Mouse (Mus musculus): ENCODE data around the gene Pate4. TPM values are rescaled to one million over a fixed set of nuclear protein-coding genes. Genes with fewer than 3 reads are reported as not detected.
"Not testable (repeated sequence)": the region's sequence is repeated elsewhere in the genome, so short reads cannot be mapped to it uniquely, and the experiment has no call there.

Pate4 gene
- not detected for total RNA-seq (2021)
- long read RNA-seq, experiment 1 = 0 reads
- long read RNA-seq, experiment 2 = 0 reads

- DNase-seq (ENCODE audit: low spot score in 2 of 2) = no peak
Measured at GRCm38 (mm10) chr9:35611841-35612240, at the start of gene Pate4. TSS of gene Pate4 (minus strand) at chr9:35611941.

- DNase-seq (ENCODE audit: low spot score in 2 of 2) = no peak
Measured at GRCm38 (mm10) chr9:35648102-35648501, 36.4 kb upstream of the Pate4 start, which contains the start of gene Pate3. TSS of gene Pate3 (minus strand) at chr9:35648202.

GRCm38 (mm10) chr9:35632981-35633380 lies 21.2 kb upstream of the Pate4 start:
- no peak for DNase-seq (ENCODE audit: low spot score in 2 of 2)

- DNase-seq (ENCODE audit: low spot score in 2 of 2) = not testable (repeated sequence)
Measured at GRCm38 (mm10) chr9:35616784-35617183, 5.0 kb upstream of the Pate4 start.

GRCm38 (mm10) chr9:35614005-35614404 lies 2.3 kb upstream of the Pate4 start:
- no peak for DNase-seq (ENCODE audit: low spot score in 2 of 2)

- DNase-seq (ENCODE audit: low spot score in 2 of 2) = no peak
Measured at GRCm38 (mm10) chr9:35607647-35608405, 3.9 kb downstream of the Pate4 start.

GRCm38 (mm10) chr9:35592903-35593302 lies 18.8 kb downstream of the Pate4 start:
- DNase-seq (ENCODE audit: low spot score in 2 of 2) = no peak

- DNase-seq (ENCODE audit: low spot score in 2 of 2) = no peak
Measured at GRCm38 (mm10) chr9:35587674-35588073, 24.1 kb downstream of the Pate4 start.

GRCm38 (mm10) chr9:35574416-35574815 lies 37.3 kb downstream of the Pate4 start:
- DNase-seq (ENCODE audit: low spot score in 2 of 2) = no peak

- no peak for DNase-seq (ENCODE audit: low spot score in 2 of 2)
Measured at GRCm38 (mm10) chr9:35570663-35571062, 41.1 kb downstream of the Pate4 start.

GRCm38 (mm10) chr9:35569571-35570534 lies 41.9 kb downstream of the Pate4 start, which contains the start of the genes Pate2 and Hyls1:
TSS of gene Pate2 (plus strand) at chr9:35570284.
TSS of gene Hyls1 (minus strand) at chr9:35570398.
- peak; percentile 87 to 88 for DNase-seq (ENCODE audit: low spot score in 2 of 2)

- DNase-seq (ENCODE audit: low spot score in 2 of 2) = no peak
Measured at GRCm38 (mm10) chr9:35567995-35568394, 43.7 kb downstream of the Pate4 start.

GRCm38 (mm10) chr9:35564536-35565240 lies 47.1 kb downstream of the Pate4 start:
- DNase-seq (ENCODE audit: low spot score in 2 of 2) = no peak

- DNase-seq (ENCODE audit: low spot score in 2 of 2) = no peak
Measured at GRCm38 (mm10) chr9:35561583-35561982, 50.2 kb downstream of the Pate4 start.

GRCm38 (mm10) chr9:35561076-35561475 lies 50.7 kb downstream of the Pate4 start:
- DNase-seq (ENCODE audit: low spot score in 2 of 2) = no peak

- peak; percentile 60 to 65 for DNase-seq (ENCODE audit: low spot score in 2 of 2)
Measured at GRCm38 (mm10) chr9:35559009-35559890, 52.5 kb downstream of the Pate4 start.

- peak; percentile 20 to 38 for DNase-seq (ENCODE audit: low spot score in 2 of 2)
Measured at GRCm38 (mm10) chr9:35558257-35559008, 53.3 kb downstream of the Pate4 start, which contains the start of the genes Ddx25 and Pus3. TSS of gene Ddx25 (minus strand) at chr9:35558528. TSS of gene Pus3 (plus strand) at chr9:35558595.
